Mouse (Mus musculus): Measurements from ENCODE around the gene St6galnac3.

Gene St6galnac3

DNA sequence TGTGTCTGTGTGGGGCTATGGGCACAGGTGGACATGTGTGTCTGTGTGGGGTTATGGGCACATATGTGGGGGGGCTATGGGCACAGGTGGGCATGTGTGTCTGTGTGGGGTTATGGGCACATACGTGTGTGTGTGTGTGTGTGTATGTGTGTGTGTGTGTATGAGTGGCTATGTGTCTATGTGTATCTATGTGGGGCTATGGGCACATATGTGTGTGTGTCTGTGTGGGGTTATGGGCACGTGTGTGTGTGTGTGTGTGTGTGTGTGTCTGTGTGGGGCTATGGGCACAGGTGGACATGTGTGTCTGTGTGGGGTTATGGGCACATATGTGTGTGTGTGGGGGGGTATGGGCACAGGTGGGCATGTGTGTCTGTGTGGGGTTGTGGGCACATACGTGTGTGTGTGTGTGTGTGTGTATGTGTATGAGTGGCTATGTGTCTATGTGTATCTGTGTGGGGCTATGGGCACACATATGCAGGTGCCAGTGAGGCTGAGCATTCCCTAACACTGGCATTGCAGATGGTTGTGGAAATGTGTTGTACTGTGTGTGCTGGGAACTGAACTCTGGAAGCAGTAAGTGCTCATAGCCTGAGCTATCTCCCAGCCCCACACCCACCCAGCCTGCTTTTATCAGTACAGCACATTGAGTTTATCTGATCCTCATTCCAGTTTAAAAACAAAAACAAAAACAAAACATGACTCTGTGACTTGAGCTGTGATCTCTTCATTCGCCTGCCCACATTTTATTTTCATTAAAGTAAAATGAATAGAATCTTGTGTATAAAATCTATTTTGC is 8.6 kb upstream of the St6galnac3 start:
- DNase-seq (ENCODE audit: low spot score) = no peak

DNA sequence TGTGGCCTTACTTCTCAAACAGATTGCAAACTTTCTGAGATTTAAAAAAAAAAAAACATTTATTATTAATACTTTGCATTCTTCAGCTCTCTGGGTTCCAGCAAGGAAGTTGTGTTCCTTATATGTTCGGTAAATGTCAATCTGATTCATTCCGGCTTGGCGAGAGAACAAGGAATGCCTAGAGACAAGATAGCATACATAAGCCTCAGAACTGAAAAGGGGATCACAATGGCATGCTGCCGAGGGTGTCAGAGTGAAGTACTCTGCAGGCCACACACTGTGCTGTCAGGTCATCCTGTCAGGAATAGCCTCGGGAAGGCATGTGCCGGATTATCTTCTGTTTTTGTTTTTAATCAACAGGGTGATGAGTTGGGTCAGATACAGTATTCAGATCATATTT is 7.8 kb upstream of the St6galnac3 start:
- no peak for DNase-seq (ENCODE audit: low spot score)

DNA sequence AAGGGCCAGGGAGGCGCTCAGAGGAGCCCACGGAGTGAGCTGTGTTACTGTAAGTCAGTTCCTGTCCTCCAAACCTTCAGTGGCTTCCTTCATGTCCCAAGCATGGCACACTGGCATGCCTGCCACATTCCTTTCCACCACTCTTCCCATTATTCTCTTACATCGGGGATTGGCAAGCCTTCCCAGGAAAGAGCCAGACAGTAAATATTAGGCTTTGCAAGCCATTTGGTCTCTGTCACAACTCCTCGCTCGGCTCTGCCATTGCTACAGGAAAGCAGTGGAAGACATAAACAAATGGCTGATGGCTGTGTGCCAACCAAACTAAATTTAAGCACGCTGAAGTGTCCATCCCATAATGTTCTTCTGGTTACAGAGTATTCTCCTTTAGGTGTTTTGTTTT is 7.1 kb upstream of the St6galnac3 start:
- no peak for DNase-seq (ENCODE audit: low spot score)

DNA sequence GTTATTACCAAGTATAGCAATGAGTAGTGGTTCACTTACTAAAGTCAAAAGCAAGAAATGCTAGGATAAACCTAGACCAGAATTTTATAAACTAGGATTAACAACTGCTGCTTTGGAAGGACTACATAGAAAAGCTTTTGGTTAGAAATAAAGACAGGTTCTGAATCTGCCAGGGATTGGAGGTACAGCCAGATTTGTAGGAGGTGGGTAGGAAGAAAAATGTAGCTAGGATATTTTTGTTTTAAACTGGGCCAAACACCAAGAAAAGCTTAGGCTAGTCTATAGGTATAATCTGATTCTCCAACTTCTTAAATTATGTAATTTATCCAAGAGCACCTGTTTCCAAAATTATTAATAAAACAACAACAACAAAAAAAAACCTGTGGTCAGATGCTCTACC is 3.6 kb upstream of the St6galnac3 start:
- DNase-seq (ENCODE audit: low spot score) = no peak

DNA sequence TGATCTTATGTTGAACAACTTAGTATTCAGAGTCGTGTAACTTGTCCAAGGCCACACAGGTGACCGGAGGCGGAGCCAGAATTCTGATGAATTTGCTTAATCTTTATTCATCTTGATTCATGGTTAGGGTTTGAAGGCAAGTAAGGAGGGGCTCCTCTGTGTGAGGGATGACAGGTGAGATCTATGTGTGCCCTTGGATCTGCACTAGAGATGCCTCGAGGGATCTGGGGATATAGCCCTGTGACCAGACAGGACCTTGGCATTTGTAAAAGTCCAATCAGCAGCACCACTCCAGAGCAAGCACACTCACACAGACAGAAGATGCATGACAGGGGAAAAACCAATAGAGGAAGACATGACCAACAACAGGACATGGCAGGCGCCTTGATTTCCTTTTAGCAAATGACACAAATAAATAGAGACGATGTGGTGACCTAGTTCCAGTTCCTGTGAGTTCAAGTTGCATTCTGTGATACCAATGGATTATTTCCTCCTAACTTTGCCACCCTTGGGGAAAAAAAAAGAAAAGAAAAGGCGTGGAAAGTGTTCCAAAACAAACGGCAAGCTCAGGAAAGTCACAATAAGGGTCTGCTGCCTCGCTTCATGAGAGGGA is 1.4 kb downstream of the St6galnac3 start:
- no peak for DNase-seq (ENCODE audit: low spot score)

DNA sequence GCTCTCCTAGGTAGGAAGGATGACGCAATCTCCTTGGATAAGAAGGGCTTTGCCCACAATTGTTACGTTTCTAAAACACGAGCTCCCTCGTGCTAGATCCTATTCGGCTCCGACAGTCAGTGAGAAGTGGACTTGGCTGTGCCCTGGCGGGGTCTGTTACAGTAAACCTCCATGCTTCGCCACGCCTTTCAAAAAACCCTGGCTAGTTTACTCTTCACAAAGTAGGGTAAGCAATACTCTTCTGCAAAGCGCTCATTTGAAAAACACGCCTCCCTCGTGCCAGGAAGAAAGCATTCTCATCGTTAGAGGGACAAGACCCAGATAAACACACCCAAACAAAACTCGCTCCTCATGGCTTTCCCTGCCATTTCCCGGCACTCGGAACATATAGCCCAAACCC is 3.4 kb downstream of the St6galnac3 start:
- DNase-seq (ENCODE audit: low spot score) = no peak

DNA sequence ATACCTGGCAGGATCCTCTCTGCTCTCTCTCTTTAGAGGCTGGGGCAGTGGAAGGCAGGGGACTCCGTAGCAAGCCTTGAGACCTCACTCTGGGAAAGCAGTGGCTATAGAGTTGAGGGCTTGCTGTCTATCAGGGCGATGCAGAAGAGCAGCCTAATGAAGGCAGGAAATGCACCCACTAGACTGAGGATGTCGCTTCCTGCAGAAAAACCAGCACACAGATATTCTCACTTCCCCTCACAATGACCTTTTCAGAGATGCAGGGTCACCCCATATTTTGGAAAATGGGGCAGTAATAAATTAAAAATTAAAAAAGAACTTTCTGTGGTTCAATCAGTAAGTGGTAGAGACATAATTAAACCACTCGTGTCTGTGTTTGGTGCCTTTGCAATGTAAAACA is 4.1 kb downstream of the St6galnac3 start:
- DNase-seq (ENCODE audit: low spot score) = no peak

DNA sequence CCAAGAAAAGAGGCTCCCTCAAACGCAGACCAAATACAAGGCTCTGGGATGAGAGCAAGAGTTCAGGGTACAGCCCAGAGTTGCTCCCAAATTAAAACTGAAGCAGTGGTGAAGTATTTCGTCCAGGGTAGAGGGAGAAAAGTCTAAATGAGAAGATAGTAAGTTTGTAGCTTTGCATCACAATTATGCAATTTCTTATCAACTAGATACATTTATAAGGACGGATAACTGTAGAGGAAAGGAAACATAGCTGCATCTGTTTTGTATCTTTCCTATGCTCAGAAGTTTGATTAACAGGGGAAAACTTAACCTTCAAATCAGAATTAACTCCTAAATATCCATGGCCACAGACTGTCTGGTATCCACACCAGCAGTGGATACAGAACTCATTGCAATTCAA is 4.7 kb downstream of the St6galnac3 start:
- DNase-seq (ENCODE audit: low spot score) = no peak

DNA sequence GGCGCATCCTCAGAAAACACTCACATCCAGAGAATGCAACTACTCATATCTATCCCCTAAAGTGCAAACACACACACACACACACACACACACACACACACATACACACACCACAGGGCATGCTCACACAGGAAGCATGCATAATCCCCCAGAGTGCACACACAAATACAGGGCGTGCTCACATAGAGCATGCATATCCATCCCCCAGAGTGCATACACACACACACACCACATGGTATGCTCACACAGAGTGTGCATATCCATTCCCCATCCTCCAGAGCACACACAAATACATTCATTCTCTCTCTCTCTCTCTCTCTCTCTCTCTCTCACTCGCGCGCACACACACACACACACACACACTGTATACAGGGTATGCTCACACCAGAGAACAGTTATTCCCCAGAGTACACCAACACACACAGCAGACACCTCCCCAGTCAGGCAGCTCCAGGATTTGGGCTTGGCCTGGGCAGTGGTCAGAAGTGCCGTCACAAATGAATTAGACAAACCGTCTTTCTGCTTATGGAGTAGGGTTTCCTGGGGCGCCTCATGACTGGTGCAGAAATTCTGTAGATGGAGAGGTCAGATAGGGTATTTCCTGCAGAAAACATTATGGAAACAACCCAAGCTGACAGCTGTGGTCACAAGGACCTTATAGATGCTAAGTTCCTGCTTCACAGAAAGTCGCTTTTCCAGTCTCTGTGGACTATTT is 5.6 kb downstream of the St6galnac3 start:
- peak; percentile 58 for DNase-seq (ENCODE audit: low spot score)

DNA sequence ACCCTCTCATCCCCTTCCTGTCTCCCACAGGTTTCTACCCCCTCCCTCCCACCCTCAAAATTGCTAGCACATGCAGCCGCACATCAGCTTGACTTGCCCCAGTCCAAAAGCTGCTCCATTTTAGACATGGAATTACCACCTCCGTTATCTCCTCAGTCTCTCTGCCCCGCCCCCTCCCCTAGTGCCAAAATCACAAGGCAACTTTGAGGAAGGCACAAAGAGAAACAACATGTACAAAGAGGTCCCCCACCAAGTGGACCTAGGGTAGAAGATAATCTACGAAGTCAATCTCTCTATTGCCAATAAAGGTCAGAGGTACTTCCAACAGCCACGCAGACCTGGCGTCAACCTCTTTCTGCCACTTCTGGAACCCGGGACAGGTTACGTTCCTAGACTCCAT is 6.2 kb downstream of the St6galnac3 start:
- DNase-seq (ENCODE audit: low spot score) = no peak

DNA sequence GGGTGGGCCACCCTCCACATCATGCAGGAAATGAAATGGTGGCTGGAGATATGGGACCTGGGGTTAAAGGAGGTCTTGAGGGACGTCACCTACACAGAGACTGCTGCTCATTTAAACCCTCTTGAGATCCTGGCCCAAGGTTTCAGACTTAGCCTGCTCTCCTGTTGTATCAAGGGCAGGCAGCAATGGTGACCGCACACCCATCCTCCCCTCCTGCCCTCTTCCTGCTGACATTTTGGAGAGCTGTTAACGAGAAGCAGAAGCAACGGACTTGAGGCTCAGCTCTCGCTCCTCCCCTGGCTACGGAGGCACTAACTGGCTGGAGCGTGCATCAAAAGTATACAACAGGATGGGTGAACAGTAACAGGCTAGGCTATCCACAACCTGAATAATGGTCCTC is 7.2 kb downstream of the St6galnac3 start:
- DNase-seq (ENCODE audit: low spot score) = peak; percentile 34

DNA sequence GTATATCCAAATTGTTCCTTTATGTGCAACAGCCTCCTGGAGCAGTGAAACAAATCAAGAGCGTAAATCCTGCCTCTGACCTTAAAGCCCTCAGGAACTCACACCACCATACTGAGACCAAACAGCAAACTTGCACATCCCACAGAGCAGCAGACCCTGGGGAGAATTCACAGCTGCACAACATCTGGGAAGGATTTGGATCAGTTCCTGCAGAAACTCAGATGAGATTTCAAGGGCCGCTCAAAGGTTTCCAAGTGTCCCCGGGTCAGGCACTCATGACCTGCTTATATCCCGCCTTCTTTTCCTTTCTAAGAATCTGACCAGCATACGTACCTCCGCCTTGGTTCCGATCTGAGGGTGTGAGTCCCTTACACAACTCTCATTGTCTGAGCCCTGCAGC is 9.3 kb downstream of the St6galnac3 start:
- DNase-seq (ENCODE audit: low spot score) = peak; percentile 82

DNA sequence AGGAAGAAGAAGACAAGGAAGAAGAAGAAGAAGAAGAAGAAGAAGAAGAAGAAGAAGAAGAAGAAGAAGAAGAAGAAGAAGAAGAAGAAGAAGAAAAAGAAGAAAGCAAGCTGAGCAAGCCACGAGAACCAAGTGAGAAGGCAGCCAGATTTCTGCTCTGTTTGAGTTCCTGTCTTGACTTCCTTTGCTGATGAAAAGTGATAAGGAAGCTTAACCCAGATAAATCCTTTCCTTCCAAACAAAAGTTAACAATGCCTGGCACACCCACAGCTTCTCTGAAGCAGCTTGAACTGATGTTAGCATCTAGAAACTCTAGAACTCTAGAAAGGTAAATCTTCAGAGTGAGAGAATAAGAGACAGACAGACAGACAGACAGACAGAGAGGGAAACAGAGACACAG is 14.4 kb downstream of the St6galnac3 start:
- no peak for DNase-seq (ENCODE audit: low spot score)

DNA sequence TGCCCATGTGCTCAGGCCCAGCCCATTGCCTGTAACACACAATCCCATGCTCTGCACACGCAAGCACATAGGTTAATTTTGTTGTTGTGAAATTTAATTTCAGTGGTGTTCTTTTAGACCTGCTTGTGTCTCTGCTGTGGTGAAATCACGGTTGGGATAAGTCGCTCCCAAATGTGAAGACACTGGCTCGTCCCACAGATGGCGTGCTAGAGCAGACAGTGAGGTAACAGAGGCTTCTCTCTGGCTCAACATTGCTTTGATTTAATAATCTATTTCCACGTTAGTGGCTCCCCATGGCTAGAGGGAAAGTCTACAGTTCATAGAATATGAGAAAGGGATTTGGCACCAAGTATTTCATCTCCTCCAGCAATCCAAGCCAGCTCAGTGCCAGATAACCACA is 17.3 kb downstream of the St6galnac3 start:
- no peak for DNase-seq (ENCODE audit: low spot score)

DNA sequence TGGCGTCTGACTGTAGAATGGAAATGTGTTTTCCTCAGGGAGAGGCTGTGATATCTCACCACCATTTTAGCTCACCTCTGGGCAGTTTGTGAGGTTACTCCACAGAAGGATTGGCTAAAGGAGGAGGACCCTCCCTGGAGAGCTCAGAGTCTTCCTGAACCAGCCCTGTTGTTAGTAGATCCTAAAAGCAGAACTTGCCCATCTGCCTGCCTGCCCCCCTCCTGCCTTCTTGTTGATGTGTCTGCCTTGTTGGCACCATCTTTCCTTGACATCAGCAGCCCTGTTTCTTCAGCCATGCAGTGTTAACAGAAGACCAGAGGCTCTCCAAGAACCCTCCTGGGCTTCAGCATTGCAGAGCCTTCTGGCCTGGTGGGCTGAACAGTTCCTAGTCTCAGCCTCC is 18.1 kb downstream of the St6galnac3 start:
- DNase-seq (ENCODE audit: low spot score) = no peak

DNA sequence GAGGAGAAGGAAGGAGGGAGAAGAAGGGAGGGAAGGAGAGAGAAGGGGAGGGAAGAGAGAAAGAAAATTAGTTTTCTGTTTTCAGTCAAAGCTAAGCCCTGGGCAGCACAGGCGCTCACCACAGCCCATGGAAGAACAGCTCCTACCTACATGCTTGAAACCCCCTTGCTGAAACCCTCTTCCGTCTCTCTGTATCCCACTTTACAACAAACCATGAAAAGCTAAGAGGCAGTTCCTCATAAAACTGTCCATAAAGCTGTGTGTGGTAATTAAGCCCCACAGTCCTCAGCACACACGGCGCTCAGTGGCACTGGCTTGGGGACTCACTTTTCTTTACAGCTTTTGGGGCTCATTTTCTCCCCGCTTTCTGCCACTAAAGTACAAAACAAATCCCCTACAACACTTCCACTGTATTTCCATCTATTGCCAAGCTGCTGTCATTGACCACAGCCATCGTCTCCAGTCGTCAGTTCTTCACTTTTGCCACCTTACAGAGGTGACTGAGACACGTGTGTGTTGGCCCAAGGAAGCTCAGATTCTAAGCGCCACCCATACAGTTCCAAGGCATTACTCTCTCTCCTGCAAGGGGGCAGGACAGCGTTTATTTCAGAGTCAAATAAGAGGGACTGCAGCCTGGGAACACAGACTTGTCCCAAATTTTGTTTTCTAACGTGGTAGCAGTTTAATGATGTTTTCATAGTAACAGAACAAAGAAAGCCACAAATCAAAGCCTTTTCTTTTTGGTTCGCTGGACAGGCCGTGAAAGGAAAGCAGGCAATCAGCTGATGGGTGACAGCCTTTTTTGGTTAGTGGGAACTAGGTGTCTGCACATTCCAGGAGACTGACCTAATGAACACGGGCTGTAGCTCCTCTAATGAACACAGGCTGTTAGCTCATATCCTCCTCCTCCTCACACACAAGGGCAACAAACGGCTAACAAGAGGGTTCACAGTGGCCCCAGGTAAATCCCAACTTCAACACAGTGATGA is 22.9 kb downstream of the St6galnac3 start:
- peak; percentile 64 for DNase-seq (ENCODE audit: low spot score)

DNA sequence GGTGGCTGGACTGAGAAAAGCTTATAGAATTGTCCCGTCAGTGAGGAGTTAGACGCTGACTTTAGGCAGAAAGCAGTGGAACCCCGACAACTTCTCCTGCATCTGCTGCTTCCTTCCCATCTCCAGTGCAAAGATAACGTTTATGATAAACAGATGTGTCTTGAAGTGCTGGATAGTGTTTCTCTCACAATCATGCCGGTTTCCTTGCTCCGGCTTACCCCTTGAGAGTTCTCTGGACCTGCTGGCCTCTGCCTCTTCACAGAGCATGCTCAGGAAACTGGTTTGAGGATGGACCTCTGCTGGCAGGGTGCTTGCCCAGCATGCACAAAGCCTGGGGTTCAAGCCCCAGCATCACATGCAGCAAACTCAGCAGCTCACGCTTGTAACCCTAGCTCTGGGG is 23.8 kb downstream of the St6galnac3 start:
- peak; percentile 31 for DNase-seq (ENCODE audit: low spot score)

DNA sequence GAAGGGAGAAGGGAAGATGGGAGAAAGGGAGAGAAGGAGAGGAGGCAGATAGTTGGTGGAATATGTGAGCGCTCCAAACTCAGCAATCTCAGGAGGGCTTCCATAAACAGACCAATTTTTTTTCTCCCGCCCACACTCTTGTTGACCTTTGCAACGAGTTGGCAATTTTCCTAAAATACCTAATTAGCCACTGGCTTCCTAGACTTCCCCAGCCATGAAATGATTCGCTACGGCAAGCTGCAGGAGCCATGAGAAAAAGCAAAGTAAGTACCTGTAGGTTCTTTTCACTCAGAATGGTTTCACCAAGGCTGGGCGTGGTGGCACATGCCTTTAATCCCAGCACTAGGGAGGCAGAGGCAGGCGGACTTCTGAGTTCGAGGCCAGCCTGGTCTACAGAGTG is 25.9 kb downstream of the St6galnac3 start:
- DNase-seq (ENCODE audit: low spot score) = no peak

DNA sequence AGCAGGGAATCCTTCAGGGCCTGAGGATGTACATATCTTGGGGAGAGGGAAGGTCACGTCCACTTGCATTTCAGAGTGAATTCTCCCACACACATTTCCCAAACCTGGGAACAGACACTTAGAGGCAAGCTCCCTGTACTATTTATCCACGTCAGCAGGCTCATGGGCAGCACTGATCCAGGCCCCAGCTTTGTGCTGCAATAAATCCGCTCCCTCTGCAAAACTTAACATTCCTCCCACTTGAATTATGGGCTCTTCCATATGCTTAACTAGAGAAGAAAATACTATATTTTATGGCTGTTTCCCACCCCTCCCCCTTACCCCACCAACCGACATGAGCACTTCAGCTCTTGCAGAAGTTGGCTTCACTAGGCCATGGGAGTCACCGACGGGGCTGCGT is 32.0 kb downstream of the St6galnac3 start:
- DNase-seq (ENCODE audit: low spot score) = peak; percentile 37

DNA sequence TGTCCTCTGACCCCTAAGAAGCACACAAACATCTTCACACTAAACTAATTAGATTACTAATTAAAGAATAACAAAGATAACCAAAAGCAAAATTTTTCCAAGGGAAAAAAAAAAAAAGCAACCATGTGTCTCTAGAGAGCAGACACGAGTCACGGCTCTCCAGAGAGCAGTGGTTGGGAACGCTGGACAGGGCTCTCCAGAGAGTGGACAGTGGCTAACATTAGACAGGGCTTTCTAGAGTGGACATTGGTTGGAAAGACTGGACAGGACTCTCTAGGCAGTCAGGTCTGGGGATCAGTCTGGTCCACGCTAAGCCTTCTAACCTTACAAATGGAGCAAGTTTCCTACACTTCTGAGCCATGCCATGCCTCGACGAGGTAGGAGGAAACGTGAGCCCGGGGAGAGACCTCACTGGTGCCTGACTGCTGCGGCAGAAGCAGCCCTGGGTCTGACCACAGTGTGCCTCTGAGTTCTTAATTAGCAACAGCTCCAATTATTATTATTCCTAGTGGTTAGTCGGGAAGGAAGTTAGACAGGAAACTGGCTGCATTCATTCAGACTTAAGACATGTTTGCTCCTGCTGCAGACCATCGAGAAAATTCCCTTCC is 32.7 kb downstream of the St6galnac3 start:
- DNase-seq (ENCODE audit: low spot score) = no peak

DNA sequence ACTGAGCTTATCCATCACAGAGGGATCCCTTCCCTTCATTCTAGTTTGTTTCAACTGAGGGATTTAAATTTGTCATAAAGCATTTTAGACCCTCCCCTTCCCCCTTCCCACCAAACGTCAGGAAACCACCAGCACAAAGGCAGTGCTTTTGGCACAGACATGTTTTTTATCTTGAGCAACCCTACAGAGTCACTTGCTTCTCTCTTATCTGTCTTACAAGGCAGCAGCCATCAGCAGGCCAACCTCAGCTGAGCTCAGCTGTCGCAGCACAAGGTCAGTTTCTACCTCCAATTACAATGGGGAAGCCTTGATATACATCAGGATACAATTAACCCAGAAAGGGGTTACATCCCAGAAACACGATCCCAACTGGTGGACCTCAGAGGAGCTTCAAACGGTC is 33.4 kb downstream of the St6galnac3 start:
- no peak for DNase-seq (ENCODE audit: low spot score)

DNA sequence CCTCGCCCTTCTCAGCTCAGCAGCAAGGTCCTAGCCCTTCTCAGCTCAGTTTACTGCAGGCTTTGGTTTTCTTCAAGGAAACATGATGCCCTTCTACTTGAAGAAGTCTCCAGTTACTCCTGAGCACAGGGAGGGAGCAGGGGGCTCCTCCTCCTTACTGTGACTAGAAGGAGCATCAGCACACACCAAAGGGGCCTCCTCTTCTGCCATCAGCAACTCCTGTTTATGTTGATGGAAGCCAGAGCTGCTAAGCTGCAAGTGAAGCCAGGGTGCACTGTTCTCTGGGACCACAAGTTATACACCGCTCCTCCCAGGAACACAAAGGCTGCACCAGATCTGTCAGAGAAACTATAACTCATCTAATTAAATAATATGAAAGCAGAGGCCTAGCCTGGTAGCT is 34.4 kb downstream of the St6galnac3 start:
- no peak for DNase-seq (ENCODE audit: low spot score)
